Mouse (Mus musculus) erythroblast, embryonic 14.5 days (primary cell): Measurements from ENCODE around the gene Tmem236. TPM values are rescaled to one million over a fixed set of nuclear protein-coding genes. Genes with fewer than 3 reads are reported as not detected.

ENCODE experiments used
- H3K27me3 ChIP-seq: 2 replicates; pipeline ENCODE4 v1.6.1; 2012; ENCODE audit warnings: inconsistent platforms; ENCODE audit not compliant: control insufficient read depth
- H3K36me3 ChIP-seq: 2 replicates; pipeline ENCODE4 v1.6.1; 2012; ENCODE audit warnings: mild to moderate bottlenecking, inconsistent platforms; ENCODE audit not compliant: control insufficient read depth
- H3K4me1 ChIP-seq: 2 replicates; pipeline ENCODE4 v1.6.1; 2012; ENCODE audit warnings: inconsistent platforms; ENCODE audit not compliant: control insufficient read depth
- H3K4me3 ChIP-seq: replicated peaks from 2 replicates; pipeline ENCODE3; 2012; ENCODE audit warnings: moderate library complexity, mild to moderate bottlenecking, inconsistent platforms
- H3K9me3 ChIP-seq: 2 replicates; pipeline ENCODE4 v1.6.1; 2012; ENCODE audit warnings: low read length, inconsistent platforms, mixed read lengths; ENCODE audit not compliant: control insufficient read depth
- GATA1 ChIP-seq: IDR thresholded peaks from 2 replicates; pipeline ENCODE4 v1.6.1; 2012; ENCODE audit warnings: low read length, inconsistent platforms, mixed read lengths
- TAL1 ChIP-seq: IDR thresholded peaks from 3 replicates; pipeline ENCODE4 v1.6.1; 2012; ENCODE audit warnings: low read length, inconsistent platforms, mixed read lengths
- polyA plus RNA-seq: library from polyadenylated mRNA; stranded (reverse); fragments of >175 nt; gene quantifications from 2 replicates; pipeline ENCODE4 v1.2.3, GENCODE M21; 2012

The Tmem236 gene
- polyA plus RNA-seq, result not detected in 2 replicates

- H3K36me3 ChIP-seq, result no peaks in the 10 kb centered on the region
- H3K27me3 ChIP-seq, result no peaks in the 10 kb centered on the region
- H3K4me3 ChIP-seq, result no peak within 1 kb of the TSS
- H3K9me3 ChIP-seq, result no peaks in the 10 kb centered on the region
- TF ChIP-seq TAL1, result no peak
- TF ChIP-seq GATA1, result no peak
- H3K4me1 ChIP-seq, result peaks cover 7% of the 10 kb centered on the region
Measured at GRCm38 (mm10) chr2:14174334-14174733, at the start of gene Tmem236. Tmem236 (plus strand) TSS chr2:14174523.

DNA sequence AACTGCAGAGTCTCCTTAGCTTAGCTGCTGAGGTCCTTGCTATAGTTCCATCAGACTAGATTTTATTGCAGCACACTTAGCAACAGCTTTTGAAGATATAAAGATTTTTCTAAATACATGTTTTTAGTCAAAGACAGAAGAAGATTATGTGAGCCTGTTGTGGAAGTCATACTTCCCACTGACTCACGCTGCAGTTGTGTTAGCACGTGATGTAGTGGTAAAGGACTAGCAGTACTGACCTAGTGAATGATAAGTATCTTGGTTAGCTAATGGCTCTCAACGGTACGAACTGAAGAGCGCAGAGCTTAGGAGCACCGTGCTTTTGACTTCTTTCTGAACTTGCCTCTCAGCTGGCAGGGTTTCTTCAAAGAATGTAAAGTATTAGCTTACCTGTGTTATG, 47.9 kb upstream of the Tmem236 start:
- Histone ChIP-seq H3K4me3 (no peak overlapping the region), H3K27me3 (no peaks in the 10 kb centered on the region), H3K9me3 (no peaks in the 10 kb centered on the region), H3K36me3 (peaks cover 45% of the 10 kb centered on the region), H3K4me1 (no peaks in the 10 kb centered on the region)
- no peak for TF ChIP-seq TAL1
- no peak for TF ChIP-seq GATA1

DNA sequence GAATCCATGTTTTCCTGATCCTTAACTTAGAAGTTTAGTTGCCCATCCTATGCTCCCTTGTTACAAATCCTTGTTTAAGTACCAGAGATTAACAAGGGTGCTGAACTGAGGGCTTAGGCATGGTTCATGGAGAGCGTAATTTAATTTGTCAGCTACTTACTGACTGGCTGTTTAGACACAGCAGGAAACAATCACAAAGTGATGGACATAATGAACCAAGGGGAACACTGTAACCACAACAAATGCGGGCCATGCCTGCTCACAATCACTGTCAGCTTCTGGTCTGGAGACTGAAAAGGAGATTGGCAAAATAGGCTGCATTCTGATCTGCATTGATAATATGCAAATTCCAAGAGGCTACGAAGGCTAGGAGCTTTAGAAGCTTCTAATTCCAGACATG, 46.7 kb upstream of the Tmem236 start:
- Histone ChIP-seq H3K36me3 (peaks cover 56% of the 10 kb centered on the region), H3K27me3 (no peaks in the 10 kb centered on the region), H3K4me3 (no peak overlapping the region), H3K4me1 (no peaks in the 10 kb centered on the region), H3K9me3 (no peaks in the 10 kb centered on the region)
- TF ChIP-seq GATA1, result no peak
- TF ChIP-seq TAL1, result no peak

GRCm38 (mm10) chr2:14130641-14131339, 43.5 kb upstream of the Tmem236 start:
- H3K4me1 ChIP-seq, result no peaks in the 10 kb centered on the region
- no peaks in the 10 kb centered on the region for H3K27me3 ChIP-seq
- H3K9me3 ChIP-seq, result no peaks in the 10 kb centered on the region
- no peak overlapping the region for H3K4me3 ChIP-seq
- H3K36me3 ChIP-seq, result peaks cover 74% of the 10 kb centered on the region
- no peak for TF ChIP-seq GATA1
- no peak for TF ChIP-seq TAL1

DNA sequence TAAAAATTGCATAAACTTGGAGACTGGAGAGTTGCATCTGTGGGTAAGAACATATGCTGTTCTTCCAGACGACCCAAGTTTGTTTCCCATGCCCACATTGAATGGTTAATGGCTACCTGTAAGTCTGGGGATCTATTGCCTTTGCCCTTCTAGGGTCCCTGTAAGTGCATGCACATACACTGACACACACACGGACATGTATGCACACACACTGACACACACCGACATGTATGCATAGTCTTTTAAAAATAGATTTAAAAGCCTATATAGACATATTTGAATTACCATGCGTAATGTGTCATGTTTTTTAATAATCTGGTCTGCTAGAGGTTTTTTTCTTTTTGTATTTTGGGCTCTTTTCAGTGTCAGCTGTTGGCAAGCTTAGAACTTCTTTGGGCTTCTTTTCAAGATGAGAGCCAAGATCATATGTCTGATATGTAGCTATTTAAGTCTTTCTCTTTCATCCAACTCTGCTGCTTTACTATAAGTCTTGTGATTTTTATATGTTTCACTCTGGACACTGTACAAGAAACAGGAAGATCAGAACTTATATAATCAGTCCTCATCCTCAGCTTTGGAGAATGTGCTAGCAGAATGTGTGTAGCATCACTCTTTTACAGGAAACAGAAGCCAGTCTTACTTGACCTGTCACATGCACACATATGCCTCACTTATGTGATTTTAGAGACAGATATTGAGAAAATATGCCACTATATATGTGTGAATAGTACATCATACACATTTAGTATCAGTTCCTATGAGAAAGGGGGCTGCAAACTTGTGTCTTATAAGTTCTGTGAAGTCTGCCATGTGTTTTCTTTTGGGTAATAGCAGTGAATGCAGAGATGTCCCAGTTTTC, 41.6 kb upstream of the Tmem236 start:
- Histone ChIP-seq H3K27me3 (no peaks in the 10 kb centered on the region), H3K4me3 (no peak overlapping the region), H3K4me1 (no peaks in the 10 kb centered on the region), H3K36me3 (peaks cover 78% of the 10 kb centered on the region), H3K9me3 (no peaks in the 10 kb centered on the region)
- no peak for TF ChIP-seq TAL1
- TF ChIP-seq GATA1, result no peak

- Histone ChIP-seq H3K4me1 (no peaks in the 10 kb centered on the region), H3K9me3 (no peaks in the 10 kb centered on the region), H3K36me3 (peaks cover 82% of the 10 kb centered on the region), H3K4me3 (no peak overlapping the region), H3K27me3 (no peaks in the 10 kb centered on the region)
- TF ChIP-seq TAL1, result no peak
- TF ChIP-seq GATA1, result no peak
Measured at GRCm38 (mm10) chr2:14136906-14137305, 37.4 kb upstream of the Tmem236 start.

DNA sequence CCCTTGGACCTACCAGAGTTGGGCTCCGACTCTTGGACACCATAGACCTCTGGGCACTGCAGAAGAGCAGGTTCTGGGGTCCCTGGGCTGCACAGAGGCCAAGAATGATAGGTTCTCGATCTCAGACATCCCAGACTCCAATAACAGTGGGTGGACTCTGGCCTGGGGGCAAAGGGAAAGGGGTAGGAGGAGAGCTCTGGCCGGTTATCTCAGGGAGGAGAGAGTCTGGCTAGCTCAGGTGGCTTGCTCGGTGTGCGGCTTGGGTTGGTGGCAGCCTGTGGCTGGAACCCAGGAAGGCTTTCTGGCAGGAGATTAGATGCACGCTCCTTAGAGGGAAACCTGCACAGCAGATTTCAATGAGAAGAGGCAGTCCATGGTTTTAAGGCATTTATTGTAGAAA, 34.7 kb upstream of the Tmem236 start:
- Histone ChIP-seq H3K9me3 (no peaks in the 10 kb centered on the region), H3K36me3 (peaks cover 86% of the 10 kb centered on the region), H3K27me3 (no peaks in the 10 kb centered on the region), H3K4me3 (no peak overlapping the region), H3K4me1 (no peaks in the 10 kb centered on the region)
- TF ChIP-seq TAL1 (no peak), GATA1 (no peak)

GRCm38 (mm10) chr2:14140044-14140443, 34.3 kb upstream of the Tmem236 start:
- TF ChIP-seq GATA1 (no peak), TAL1 (no peak)
- Histone ChIP-seq H3K4me3 (no peak overlapping the region), H3K36me3 (peaks cover 88% of the 10 kb centered on the region), H3K9me3 (no peaks in the 10 kb centered on the region), H3K27me3 (no peaks in the 10 kb centered on the region), H3K4me1 (no peaks in the 10 kb centered on the region)

GRCm38 (mm10) chr2:14145311-14145710, 29.0 kb upstream of the Tmem236 start:
- H3K4me3 ChIP-seq, result no peak overlapping the region
- peaks cover 84% of the 10 kb centered on the region for H3K36me3 ChIP-seq

More at GRCm38 (mm10) chr2:14145311-14145710, 29.0 kb upstream of the Tmem236 start:
- Histone ChIP-seq H3K4me1 (no peaks in the 10 kb centered on the region), H3K27me3 (no peaks in the 10 kb centered on the region), H3K9me3 (no peaks in the 10 kb centered on the region)
- no peak for TF ChIP-seq TAL1
